Mouse (Mus musculus): ENCODE measurements at regions not wholly inside any gene's neighbourhood (a gene's known extent, or its start where the extent isn't known, plus 50 kb on each side); places are given as distances from the start of the nearest gene placed in this dataset.
"Not testable (repeated sequence)": the region's sequence is repeated elsewhere in the genome, so short reads cannot be mapped to it uniquely, and the experiment has no call there.

DNA sequence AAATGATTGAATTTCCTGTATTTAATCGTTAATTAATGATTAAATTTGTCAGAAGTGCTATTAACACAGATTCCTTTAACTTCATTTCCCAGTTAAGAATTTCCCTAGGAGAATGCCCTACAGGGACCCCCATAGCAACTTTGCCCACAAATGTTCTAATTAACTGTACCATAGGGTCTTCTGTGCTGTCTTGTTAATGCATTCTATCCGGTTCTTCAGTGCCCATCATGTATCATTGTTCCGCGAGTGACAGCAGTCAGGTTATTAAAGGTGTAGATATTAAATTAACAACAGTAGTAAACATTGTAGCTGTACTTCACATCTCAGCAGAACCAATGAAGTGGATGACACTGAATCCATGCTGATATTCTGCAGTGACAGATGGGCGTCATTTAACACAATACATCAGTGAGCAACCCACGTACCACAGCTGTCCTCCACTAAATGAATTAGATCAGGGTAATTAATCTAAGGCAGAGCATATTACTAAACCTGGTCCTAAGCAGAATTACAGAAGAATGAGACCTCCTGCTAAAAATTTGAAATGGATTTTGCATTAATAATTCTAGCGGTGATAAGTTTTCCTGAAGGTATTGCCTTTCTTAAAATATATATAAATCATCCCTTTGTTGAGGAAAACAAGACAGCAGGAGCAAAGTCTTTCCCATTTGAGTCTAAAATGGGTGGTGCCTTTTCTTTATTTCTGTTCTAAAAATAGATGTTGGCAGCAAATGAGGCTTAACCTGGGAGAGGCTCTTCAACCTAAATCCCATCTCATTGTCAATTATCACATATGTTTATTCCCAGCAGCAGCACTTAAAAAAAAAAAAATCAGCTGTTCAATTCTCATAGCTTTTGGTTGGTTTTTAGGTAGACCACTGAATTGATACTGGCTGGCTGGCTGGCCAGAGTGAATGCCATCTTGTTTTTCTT lies 872.3 kb downstream of the Nxph1 start:
- no peaks in the 10 kb centered on the region for H3K4me1 ChIP-seq
- H3K4me3 ChIP-seq (replicated peaks): no peak overlapping the region
- H3K36me3 ChIP-seq: no peaks in the 10 kb centered on the region
- peak; percentile 65; the same call in 1 of the 2 replicates for ATAC-seq (ENCODE audit: low FRiP score)
- 28% methylated on average over 7 of the region's 7 CpGs for WGBS
- H3K4me2 ChIP-seq: no peak overlapping the region
- H3K9me3 ChIP-seq (replicated peaks): no peaks in the 10 kb centered on the region
- no peak overlapping the region for H3K9ac ChIP-seq (replicated peaks)
- no peak overlapping the region for H3K27ac ChIP-seq (replicated peaks)
- no peaks in the 10 kb centered on the region for H3K27me3 ChIP-seq (replicated peaks)

- Histone ChIP-seq H3K36me3 (no peaks in the 10 kb centered on the region), H3K9me3 (replicated peaks) (no peaks in the 10 kb centered on the region), H3K4me3 (replicated peaks) (no peak overlapping the region), H3K27me3 (replicated peaks) (no peaks in the 10 kb centered on the region), H3K27ac (replicated peaks) (no peak overlapping the region), H3K9ac (replicated peaks) (no peak overlapping the region), H3K4me2 (no peak overlapping the region), H3K4me1 (peaks cover 3% of the 10 kb centered on the region; the same call in 1 of the 2 replicates)
- peak; percentile 47; the same call in 1 of the 2 replicates for ATAC-seq (ENCODE audit: low FRiP score)
- 30% methylated on average over 5 of the region's 5 CpGs for WGBS
These were observed 886.7 kb downstream of the Nxph1 start for GRCm38 (mm10) chr6:9834884-9835476.

DNA sequence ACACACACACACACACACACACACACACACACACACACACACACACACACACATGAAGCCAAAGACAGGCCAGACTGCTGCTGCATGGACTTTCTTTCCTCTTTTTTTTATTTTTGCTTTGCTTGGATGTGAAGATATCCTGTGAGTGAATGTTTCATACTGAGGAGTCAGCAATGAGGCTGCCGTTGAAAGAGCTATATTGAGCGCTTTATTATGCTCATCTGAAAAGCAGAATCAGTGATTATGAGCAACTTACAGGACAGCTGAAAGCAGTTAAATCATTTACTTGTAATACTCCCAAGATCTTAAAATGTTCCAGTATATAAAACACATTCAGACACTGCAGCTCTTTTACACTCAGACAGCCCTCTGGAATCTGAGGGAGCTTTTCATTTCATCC lies 894.2 kb downstream of the Nxph1 start:
- Histone ChIP-seq H3K9ac (replicated peaks) (no peak overlapping the region), H3K36me3 (no peaks in the 10 kb centered on the region), H3K9me3 (replicated peaks) (no peaks in the 10 kb centered on the region), H3K27me3 (replicated peaks) (no peaks in the 10 kb centered on the region), H3K4me3 (replicated peaks) (no peak overlapping the region), H3K27ac (replicated peaks) (no peak overlapping the region), H3K4me1 (no peaks in the 10 kb centered on the region), H3K4me2 (no peak overlapping the region)
- WGBS: 68% methylated on average over 2 of the region's 2 CpGs
- no peak for ATAC-seq (ENCODE audit: low FRiP score)

- H3K27me3 ChIP-seq (replicated peaks); H3K4me1 ChIP-seq; H3K36me3 ChIP-seq; H3K4me3 ChIP-seq (replicated peaks); H3K9ac ChIP-seq (replicated peaks); H3K9me3 ChIP-seq (replicated peaks); H3K27ac ChIP-seq (replicated peaks); H3K4me2 ChIP-seq: not testable (repeated sequence)
- WGBS: 91% methylated on average over 8 of the region's 8 CpGs
- peak; percentile 100 for ATAC-seq (ENCODE audit: low FRiP score)
These were observed 941.6 kb downstream of the Nxph1 start for GRCm38 (mm10) chr6:9889853-9890252.
